Mouse (Mus musculus) cortical plate, adult 2 months (tissue): ENCODE data around the gene Chst15.

Source experiments
- CTCF ChIP-seq: fragments of 200-500 bp; IDR thresholded peaks from 2 replicates; pipeline ENCODE4 v1.5.1; 2011; ENCODE audit warnings: mild to moderate bottlenecking, control low read depth, low read length; ENCODE audit not compliant: insufficient read depth; ENCODE audit errors: extremely low read depth
- POLR2A ChIP-seq: fragments of 200-500 bp; IDR thresholded peaks from 2 replicates; pipeline ENCODE4 v1.6.1; 2011; ENCODE audit warnings: mild to moderate bottlenecking, low read length, control low read depth; ENCODE audit not compliant: insufficient read depth; ENCODE audit errors: extremely low read depth

DNA sequence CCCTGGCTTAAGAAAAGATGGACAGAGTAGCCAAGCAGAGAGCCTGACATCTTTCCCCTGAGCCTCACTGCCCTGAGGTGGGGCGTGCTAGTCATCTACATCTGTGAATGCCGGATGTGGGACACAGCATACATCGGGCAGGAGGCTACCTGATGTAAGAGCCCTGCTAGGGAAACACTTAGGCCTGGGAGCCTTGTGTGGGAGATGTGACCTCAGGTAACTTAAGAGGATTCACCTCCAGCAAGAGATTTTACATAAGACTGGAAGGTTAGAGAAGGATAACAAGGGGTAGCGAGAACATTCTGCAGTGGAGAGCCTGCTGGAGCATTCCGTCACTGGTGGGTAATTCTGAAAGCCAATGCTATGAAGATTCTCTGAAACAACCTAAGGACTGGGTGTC, 69.9 kb downstream of the Chst15 start:
- TF ChIP-seq CTCF (no peak), POLR2A (no peak)
